Mouse (Mus musculus): ENCODE measurements around the gene Gm5617. TPM values are rescaled to one million over a fixed set of nuclear protein-coding genes. Genes with fewer than 3 reads are reported as not detected.
"Not testable (repeated sequence)": the region's sequence is repeated elsewhere in the genome, so short reads cannot be mapped to it uniquely, and the experiment has no call there.

Gene Gm5617
- total RNA-seq (2021) = 10 to 100 TPM; 12.9 to 14.1 TPM
- long read RNA-seq, experiment 1, transcript Gm5617-201 (1 exons, 531 nt) = major isoform, 5 of 5 reads
- long read RNA-seq, experiment 1, partial matches to known transcripts = 0 of 5 reads
- long read RNA-seq, experiment 1, other reads (novel, unspliced or antisense) = 0 of 5 reads
- long read RNA-seq, experiment 2, partial matches to known transcripts = 0 of 3 reads
- long read RNA-seq, experiment 2, other reads (novel, unspliced or antisense) = 0 of 3 reads

DNA sequence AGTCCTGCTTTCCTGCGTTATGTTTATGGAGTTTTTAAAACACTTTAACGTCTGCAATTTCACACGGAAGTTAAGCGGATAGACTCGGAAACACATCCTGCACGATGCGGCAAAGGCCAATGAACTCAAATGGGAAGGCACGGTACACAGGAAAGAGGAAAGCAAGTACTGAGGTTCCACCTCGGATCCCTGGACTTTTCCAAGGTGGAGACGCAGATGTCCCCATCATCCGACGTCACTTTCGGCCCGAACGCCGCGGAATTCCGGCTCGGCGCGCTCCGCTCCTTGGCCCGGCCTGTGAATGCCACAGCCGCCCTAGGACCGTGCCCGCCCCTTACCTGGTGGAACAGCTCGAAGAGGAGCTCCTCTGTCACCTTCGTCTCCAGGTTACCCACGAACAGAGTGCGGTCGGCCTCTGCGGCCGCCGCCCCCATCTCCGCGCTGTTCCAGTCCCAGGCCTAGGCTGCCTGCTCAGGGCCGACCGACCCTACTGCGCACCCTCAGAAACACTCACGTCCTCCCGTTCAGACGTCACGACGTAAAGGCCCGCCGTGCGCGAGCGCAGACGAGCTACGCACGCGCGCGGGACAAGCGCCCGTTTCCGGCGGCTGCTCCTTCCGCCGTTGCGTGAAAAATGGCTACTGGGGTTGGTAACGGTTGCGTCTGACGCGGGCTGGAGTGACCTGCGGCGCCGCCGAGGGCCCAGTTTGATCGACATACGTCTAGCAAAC, at the start of gene Gm5617, which contains the start of gene Rbm7:
Gm5617 (plus strand) TSS at position 626 of the 731 bp plus-strand sequence.
Rbm7 (minus strand) TSS at position 483 of the 731 bp plus-strand sequence.
- peak; percentile 95 for DNase-seq

DNA sequence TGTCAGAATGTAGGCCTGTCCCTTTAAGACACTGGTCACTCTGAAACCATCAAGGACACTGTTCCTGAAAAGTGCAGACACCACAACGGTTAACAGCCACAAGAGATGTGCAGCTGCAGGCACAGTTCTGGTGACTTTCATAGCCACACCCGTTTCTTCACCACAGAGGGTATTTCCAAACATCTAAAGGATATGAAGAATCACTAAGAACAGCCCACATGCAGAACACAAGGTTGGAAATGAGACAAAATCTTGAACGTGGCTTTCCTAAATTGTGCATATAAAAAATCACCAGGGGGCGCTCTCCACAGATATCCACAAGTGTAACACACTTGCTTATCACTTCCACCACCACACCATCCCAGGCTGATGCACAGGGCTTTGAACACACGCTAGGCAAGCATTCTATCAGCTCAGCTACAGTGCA, 47.4 kb upstream of the Gm5617 start:
- DNase-seq = no peak

DNA sequence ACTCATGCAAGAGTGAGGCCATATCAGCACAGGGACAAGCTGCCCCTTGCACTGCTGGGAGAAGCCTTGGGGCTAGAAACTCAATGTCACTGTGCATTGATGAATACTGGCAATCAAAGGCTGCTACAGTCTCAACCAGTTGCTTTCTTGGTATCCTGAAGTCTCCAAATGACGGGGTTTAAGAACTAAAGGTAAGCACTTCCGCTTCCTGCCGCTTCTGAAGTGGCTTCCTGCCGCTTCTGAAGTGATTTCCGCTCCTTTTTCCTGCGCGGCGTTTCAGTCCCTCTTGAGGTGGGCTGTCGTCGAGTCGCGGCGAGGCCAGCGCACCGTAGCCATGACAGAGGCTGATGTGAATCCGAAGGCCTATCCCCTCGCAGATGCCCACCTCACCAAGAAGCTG, 45.2 kb upstream of the Gm5617 start:
- no peak for DNase-seq

DNA sequence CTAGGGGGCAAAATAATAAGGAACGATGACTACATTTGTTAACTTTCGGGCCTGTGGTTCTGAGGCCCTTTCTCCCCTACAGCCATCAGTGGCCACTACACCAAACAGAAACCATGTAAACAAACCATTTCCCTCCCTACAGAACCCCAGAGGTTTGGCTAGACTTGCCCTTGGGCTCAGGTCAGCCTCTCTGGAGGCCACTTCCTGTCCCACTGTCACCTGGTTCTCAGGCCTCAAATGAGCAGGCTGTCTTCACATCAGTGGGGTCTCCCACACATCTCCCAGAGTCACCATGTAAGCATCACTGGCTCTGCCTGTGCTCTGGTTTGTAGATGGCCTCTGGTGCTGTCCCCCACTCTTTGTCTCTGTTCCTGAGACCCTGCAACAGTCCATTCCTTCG, 39.3 kb upstream of the Gm5617 start:
- DNase-seq = no peak

DNA sequence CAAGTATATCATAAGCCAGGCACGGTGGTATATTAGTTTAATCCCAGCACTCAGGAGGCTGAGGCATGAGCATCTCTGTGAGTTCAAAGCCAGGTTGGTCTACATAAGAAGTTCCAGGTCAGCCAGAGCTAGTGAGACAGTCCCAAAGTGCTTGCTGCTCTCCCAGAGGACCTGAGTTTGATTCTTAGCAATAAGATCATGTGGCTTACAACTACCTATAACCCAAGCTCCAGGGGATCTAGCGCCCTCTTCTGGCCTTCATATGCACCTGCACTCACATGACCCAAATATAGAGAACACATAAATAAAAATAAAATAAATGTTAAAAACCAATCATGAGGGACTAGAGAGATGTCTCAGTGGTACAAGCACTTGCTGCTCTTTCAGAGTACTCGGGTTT, 36.4 kb upstream of the Gm5617 start:
- no peak for DNase-seq

DNA sequence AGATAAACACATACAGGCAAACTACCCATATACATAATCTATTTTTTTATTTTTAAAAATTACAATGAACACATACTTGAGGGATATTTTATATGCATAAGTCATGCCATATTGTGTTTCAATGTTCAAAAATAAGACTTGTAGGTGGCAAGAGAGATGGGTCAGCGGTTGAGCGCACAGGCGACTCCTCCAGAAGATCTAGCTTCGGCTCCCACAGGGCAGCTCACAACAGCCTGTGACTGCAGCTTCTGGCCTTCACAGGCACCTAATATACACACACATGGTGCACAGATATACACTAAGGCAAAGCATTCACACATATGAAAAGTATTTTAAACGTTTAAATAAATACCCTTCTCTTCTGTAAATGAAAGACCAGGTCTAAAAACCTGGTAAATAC, 35.9 kb upstream of the Gm5617 start:
- DNase-seq = no peak

DNA sequence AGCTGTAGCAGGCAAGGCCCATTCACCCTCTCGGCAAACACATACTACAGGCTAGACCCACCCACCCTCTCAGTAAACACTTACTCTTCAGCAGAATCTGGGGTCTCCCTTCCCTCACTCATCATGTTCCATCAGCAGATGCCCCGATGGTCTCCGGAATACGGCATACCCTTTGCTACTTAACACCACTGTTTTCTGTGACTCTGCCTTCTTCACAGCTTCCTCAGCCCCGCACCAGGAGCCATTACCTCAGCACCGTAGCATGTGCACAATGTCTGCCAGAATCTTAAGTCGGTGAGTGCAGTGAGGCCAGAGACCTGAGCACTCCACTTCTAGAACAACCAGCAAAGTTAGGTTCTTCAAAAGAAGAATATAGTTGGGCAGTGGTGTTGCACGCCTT, 34.5 kb upstream of the Gm5617 start:
- DNase-seq = no peak

DNA sequence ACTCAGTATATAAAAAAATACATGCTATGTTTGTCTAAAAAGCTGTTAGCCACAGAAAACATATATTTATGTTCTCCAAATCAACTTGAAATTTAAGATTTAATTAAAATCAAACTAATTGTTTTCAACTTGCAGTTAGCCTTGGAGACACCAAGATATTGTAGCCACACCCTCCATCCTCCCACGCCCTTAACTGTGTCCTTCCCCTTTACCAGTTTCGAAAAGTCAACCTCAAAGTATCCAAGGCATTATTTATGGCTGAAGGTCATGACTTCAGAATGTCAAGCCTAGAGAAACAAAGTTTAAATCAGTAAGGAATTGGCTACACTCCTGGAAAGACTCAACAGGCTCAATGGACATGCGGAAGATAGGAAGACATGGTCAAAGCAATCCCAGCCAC, 33.7 kb upstream of the Gm5617 start:
- no peak for DNase-seq

DNA sequence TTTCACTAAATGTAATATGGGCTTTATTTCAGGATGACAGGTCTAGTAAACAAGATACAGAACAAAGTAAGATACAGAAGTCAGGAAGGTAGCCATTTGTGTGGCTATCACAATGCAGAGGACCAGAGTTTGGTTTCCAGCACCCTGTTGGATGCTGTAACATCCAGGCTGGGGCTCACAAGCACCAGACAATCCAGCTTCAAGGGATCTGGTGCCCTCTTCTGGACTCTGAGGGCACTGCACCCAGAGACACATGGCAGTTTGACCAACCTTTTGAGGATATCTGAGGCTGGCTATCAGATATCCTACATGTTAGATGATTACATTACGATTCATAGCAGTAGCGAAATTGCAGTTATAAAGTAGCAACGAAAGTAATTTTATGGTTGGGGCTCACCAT, 29.6 kb upstream of the Gm5617 start:
- DNase-seq = no peak

DNA sequence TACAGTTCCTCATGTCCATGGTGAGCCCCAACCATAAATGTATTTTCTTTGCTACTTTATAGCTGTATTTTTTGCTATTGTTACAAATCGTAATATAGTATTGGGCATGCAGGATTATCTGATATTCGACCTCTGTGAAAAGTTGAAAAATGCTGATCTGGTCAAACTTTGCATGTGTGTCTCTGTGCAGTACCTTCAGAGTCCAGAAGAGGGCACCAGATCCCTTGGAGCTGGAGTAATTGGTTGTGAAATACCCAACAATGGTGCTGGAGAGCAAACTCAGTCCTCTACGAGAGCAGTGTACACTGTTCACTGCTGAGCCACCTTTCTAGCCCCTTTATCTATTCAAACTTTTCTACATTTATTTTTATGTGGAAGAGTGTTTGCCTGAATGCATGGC, 28.4 kb upstream of the Gm5617 start:
- peak; percentile 75 for DNase-seq

DNA sequence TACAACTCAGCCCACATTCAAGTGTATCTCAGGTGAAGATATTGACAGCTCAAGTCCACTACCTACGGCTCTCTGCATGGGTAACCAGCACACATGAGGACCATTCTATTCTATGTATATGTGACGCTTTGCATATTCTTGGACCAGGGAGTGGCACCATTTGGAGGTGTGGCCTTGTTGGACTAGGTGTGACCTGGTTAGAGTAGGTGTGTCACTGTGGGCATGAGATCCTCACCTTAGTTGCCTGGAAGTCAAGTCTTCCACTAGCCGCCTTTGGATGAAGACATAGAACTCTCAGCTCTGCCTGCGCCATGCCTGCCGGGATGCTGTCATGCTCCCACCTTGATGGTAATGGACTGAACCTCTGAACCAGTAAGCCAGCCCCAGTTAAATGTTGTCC, 27.8 kb upstream of the Gm5617 start:
- not testable (repeated sequence) for DNase-seq

DNA sequence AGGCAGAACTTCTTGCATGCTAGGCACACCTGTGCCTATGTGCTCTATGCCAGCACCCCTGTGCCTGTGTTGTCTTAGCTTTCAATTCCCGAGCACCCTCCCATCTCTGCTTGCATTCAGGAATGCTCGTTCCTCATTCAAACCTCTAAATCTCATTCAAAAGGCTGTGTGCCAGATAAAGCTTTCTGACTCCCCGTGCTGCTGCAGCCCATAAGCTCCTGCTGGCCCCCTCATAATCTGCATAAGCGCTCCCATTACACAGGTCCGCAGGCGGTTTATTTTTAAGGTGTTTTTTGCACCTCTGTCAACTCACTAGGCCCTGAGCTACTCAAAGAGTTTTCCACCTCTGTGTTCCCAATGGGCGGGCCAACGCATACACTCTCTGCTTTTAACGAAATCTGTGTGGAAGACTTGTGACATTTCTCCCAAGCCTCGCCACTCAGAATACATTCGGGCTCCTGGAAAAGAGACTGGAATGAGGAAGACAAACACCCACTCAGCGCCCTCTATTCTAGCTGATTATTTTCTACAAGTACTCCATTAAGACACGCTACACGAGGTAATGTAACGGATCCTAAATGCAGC, 22.7 kb upstream of the Gm5617 start:
- no peak for DNase-seq

DNA sequence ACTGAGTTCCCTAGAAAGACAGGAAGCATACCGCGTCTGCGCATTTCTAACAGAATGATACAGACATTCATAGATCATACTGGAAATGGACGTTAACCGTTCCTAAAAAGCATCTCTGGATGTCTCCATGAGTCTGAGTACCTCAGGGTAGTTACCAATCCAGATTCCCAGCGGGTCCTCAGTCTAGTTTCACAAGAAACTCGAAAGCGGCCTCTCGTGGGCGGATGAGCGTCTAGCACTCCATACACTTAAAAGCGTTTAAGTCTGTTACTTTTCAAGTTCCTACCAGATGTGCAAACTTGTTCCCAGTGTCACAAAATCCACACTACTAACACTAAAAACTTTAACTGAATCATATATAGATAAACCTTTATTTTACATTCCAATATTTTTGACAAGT, 22.1 kb upstream of the Gm5617 start:
- DNase-seq = no peak

DNA sequence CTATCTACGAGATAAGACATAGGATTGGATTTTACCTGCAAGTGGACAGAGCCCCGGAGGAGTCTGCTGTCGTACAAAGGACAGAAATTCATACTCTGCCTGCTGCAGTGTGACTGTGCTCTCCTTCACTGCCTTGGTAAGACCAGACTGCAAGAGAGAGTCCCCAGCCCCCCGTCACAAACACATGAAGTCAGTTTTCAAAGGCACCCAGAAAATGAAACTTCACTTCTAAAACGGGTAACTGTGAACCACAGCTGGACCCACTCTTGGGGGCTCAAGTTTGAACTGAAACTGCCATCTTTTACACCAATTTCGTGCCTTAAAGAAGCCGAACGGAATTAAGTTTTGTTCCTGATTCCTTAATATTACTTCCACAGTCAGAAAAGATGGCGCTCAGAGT, 20.9 kb upstream of the Gm5617 start:
- DNase-seq = no peak

DNA sequence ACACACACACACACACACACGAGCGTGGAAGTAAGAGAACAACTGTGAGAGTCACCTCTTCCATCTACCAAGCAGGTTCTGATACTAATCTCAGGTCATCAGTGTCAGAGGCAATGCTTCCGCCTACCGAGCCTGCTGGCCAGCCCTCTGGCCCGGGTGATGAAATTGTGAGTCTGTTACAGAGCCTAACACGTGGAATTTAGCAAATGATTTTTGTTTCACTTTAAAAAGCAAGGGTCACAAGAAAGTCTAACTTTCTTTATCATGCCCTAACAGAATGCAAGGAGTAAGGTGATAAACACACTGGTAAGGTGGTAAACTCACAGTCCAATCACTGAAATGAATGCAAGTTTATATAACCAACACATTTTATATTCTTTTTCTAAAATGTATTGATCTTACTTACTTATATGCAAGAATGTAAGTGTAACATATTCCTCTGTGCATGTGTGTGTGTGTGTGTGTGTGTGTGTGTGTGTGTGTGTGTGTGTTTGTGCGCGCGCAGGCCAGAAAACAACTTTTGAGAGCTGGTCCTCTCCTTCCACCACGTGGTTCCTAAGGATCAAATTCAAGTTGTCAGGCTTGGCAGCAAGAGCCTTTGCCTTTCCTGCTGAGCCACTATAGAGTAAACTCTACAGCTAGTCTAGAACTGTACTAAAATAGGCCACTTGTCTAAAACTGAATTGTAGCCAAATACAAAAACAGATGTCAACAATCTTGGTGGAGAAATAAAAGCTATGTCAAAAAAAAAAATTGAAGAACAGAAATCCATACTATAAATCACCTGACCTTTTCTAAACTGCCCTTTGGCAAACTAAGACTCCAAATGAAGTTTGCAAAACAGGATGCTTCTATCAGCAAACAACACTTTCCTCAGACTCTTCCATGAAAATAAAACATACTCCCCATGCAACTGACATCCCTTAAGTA, 18.7 kb upstream of the Gm5617 start:
- no peak for DNase-seq

DNA sequence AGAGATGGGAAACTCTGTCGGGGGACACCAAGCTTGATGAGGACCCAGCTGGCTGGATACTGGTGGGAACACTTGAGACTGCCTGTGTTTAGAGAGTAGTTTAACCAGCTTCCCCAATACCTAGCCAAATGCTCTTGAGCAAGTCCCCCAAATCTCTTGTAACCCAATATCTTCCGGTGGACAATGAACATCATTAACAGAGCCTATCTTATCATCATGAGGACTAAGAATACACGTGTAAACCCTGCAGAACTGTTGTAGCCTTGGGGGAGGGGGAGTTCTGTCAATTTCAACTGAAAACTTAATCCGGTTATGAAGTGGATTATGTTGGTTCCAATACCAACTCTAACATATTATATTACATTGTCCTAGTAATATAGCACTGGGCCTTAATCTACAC, 16.4 kb upstream of the Gm5617 start:
- no peak for DNase-seq

DNA sequence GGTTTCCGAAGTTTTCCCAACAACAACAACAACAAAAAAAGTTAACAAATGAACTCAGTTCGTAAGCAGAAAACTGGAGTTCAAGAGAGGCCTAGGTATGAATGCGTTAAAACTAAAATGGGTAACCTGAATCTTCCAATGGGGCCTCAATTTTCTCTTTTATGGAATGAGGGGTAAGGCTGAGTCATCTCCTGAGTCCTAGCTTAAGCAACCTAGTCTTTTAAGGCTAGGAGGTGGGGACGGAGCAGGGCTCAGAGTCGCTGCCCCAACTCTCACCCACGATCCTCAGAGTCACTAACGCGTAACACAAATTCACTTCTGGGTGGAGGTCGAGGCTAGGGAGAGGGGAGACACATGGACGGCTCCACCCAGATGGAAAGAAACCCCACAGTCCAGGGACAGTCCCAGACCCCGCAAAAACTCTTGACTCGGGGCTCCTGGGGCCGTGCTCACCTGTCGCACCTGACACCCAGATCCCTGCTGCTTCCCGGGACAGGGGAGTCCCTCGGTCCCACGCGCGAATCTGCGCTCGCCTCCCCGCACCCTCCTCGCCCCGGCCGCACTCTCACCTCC, 15.3 kb upstream of the Gm5617 start:
- DNase-seq = no peak

DNA sequence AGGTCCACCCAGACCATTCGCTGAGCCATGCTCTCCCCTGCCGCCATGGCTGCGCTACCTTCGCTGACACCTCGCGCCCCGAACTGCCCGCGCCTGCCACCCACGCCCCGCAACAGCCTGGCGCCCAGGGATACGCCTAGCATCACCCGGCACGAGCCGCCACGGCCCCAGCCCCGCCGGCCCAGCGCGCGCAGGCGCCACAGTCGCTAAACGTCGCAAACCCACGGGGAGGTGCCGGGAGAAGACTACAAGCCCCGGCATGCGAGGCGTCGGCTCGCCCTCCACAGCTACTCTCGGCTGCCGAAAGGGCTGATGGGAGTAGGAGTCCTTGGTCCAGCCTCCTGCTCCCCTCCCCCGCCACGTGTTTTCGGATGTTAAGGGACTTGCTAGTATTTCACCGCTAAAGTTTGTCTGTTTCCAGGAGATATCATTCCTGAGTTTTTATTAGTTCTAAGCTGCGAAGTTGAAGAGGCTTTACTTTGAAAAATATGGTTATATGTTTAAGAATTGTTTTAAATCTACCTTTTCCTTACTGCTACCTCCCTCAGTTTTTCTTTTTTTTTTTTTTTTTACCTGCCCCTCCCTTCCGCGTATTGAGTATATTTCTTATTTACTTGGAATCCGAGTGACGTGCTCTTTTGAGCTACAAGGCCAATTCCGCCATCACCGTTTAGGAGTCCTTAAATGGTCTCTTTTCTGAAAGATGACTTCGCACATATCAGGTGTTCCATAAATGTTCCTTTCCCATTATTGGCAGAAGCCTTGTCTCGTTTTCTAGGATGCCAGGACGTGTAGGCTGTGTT, 14.6 kb upstream of the Gm5617 start, which contains the start of gene Rexo2:
Rexo2 (minus strand) TSS at position 213 of the 803 bp plus-strand sequence.
- DNase-seq = peak; percentile 89

DNA sequence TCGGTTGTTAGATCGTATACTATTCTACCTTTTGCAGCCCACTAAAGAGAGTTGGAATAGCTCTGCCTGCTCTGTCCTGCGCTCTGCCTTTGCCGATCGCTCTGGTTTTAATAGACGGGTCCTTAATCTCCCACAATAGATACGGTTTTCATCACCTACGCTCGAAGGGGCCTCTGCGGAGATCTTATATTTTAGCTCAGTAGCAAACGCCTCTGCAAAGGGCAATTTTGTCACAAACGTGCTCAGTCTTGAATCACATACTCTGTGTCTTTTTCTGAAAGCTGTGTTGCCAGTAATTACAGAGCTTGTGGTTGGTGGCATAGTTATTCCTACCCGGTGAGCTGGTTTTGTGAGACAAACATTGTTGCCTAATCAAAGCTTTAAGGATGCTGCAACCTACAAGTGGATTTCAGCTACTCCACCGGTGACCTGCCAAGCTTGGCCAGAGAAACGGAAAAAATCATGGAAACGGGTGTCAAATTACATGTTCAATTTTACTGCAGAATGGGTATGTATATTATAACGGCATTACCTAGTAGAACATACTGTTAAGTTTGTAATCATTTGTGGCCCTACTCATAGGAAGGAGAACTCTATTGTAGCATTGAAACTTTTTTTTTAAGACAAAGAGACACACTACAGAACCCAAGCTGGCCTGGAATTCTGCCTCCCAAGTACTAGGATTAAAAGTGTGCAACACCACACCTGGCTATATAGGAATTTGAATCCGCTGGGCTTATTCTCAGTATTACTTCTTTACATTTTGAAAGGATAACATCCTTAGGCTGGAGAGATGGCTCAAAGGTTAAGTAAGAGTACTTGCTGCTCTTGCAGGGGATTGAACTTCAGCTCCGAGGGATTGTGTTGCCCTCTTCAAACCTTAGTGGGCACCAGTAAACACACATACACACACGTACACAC, 13.8 kb upstream of the Gm5617 start:
- DNase-seq = no peak

DNA sequence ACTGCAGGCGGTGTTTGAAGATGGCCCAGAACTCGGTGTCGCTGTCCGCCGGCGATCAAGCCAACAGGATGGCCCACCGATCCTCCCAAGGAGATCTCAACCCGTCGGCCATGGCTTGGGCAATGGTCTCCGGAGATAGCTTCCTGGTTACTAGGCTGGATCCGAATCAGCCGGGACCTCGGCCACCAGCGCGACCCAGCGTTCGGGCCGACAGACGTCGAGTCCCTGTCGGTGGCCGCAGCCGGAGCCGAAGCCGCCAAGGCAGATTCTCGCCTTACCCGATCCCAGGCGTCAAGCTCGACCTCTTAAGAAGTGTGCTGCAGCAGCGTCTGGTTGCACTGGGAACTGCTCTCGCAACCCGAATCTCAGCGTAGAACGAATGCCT, 298 bp downstream of the Gm5617 start:
- DNase-seq = no peak
